Mouse (Mus musculus) MEL (cell line): ENCODE measurements around the gene Zdhhc13. TPM values are rescaled to one million over a fixed set of nuclear protein-coding genes. Genes with fewer than 3 reads are reported as not detected.

Source experiments
- DNase-seq: peaks from one replicate; pipeline ENCODE4 v3.0.0; 2011; ENCODE audit warnings: low read depth, low spot score
- H3K27ac ChIP-seq: 2 replicates; pipeline ENCODE4 v1.5.1; 2012; ENCODE audit warnings: low read depth, mild to moderate bottlenecking, control low read depth, low read length, moderate library complexity; ENCODE audit not compliant: control insufficient read depth
- H3K27me3 ChIP-seq, 2 experiments: fragments of 150-350 bp in 1 of 2; sonication (generic) in 1 of 2; 2 replicates each; pipeline ENCODE4 v1.6.1; 2012; ENCODE audit warnings: low read length in 2 of 2, mild to moderate bottlenecking in 2 of 2, improper control_type of control experiment in 1 of 2, moderate library complexity in 1 of 2; ENCODE audit not compliant: insufficient read depth in 2 of 2, control insufficient read depth in 1 of 2
- H3K36me3 ChIP-seq, 2 experiments: 2 replicates each; pipeline ENCODE4 v1.6.1; 2012 to 2014; ENCODE audit warnings: low read length in 2 of 2, improper control_type of control experiment in 1 of 2, inconsistent platforms in 1 of 2, mild to moderate bottlenecking in 1 of 2; ENCODE audit not compliant: insufficient read depth in 2 of 2, control insufficient read depth in 1 of 2
- H3K4me1 ChIP-seq, 2 experiments: fragments of 150-350 bp in 1 of 2; sonication (generic) in 1 of 2; 2 replicates each; pipeline ENCODE4 v1.6.1; 2012; ENCODE audit warnings: low read length in 2 of 2, improper control_type of control experiment in 1 of 2, mild to moderate bottlenecking in 1 of 2; ENCODE audit not compliant: insufficient read depth in 2 of 2, control insufficient read depth in 1 of 2
- H3K4me3 ChIP-seq, 2 experiments: fragments of 150-350 bp in 1 of 2; sonication (generic) in 1 of 2; 2 replicates each; pipeline ENCODE4 v1.5.1; 2012; ENCODE audit warnings: low read depth in 2 of 2, low read length in 2 of 2, mild to moderate bottlenecking in 2 of 2, moderate library complexity in 2 of 2, control low read depth in 1 of 2, improper control_type of control experiment in 1 of 2; ENCODE audit not compliant: control insufficient read depth in 1 of 2, insufficient read depth in 1 of 2
- H3K79me2 ChIP-seq: 2 replicates; pipeline ENCODE4 v1.6.1; 2012; ENCODE audit warnings: mild to moderate bottlenecking, low read length, moderate library complexity; ENCODE audit not compliant: control insufficient read depth, poor library complexity, insufficient read depth
- H3K9ac ChIP-seq: 2 replicates; pipeline ENCODE4 v1.6.1; 2012; ENCODE audit warnings: low read depth, mild to moderate bottlenecking, control low read depth, low read length, moderate library complexity; ENCODE audit not compliant: control insufficient read depth, poor library complexity, severe bottlenecking
- H3K9me3 ChIP-seq: fragments of 150-350 bp; sonication (generic); replicated peaks from 2 replicates; pipeline ENCODE4 v1.6.1; 2012; ENCODE audit warnings: mild to moderate bottlenecking, low read length, improper control_type of control experiment, moderate library complexity; ENCODE audit not compliant: insufficient read depth
- E2F4 ChIP-seq: IDR thresholded peaks from 2 replicates; pipeline ENCODE4 v1.6.1; 2011; ENCODE audit warnings: low read depth, low read length, improper control_type of control experiment, borderline replicate concordance
- ELF1 ChIP-seq: IDR thresholded peaks from 2 replicates; pipeline ENCODE4 v1.6.1; 2014; ENCODE audit warnings: low read depth, mild to moderate bottlenecking, inconsistent platforms, low read length, improper control_type of control experiment, moderate library complexity
- EP300 ChIP-seq, 2 experiments: IDR thresholded peaks; 2 replicates each; pipeline ENCODE4 v1.6.1; 2011; ENCODE audit warnings: improper control_type of control experiment in 2 of 2, low read length in 2 of 2, low read depth in 1 of 2, mild to moderate bottlenecking in 1 of 2
- GATA1 ChIP-seq: IDR thresholded peaks from 2 replicates; pipeline ENCODE4 v1.6.1; 2011; ENCODE audit warnings: low read depth, low read length, improper control_type of control experiment
- MAFK ChIP-seq: IDR thresholded peaks from 2 replicates; pipeline ENCODE4 v1.6.1; 2011; ENCODE audit warnings: low read depth, mild to moderate bottlenecking, low read length, improper control_type of control experiment, borderline replicate concordance
- MAZ ChIP-seq: IDR thresholded peaks from 2 replicates; pipeline ENCODE4 v1.6.1; 2012; ENCODE audit warnings: low read depth, mild to moderate bottlenecking, inconsistent platforms, low read length, improper control_type of control experiment
- MEF2A ChIP-seq: IDR thresholded peaks from 2 replicates; pipeline ENCODE4 v1.6.1; 2014; ENCODE audit warnings: low read depth, mild to moderate bottlenecking, inconsistent platforms, low read length, improper control_type of control experiment; ENCODE audit not compliant: poor library complexity, insufficient replicate concordance, severe bottlenecking; ENCODE audit errors: extremely low read depth
- MXI1 ChIP-seq: IDR thresholded peaks from 2 replicates; pipeline ENCODE4 v1.6.1; 2011; ENCODE audit warnings: mild to moderate bottlenecking, low read depth, low read length, improper control_type of control experiment
- POLR2A ChIP-seq, 2 experiments: IDR thresholded peaks; 2 replicates each; pipeline ENCODE4 v1.6.1; 2011 to 2012; ENCODE audit warnings: low read length in 2 of 2, mild to moderate bottlenecking in 2 of 2, control low read depth in 1 of 2, improper control_type of control experiment in 1 of 2, low read depth in 1 of 2, moderate library complexity in 1 of 2; ENCODE audit not compliant: control insufficient read depth in 1 of 2, insufficient read depth in 1 of 2, poor library complexity in 1 of 2
- POLR2AphosphoS5 ChIP-seq: IDR thresholded peaks from 2 replicates; pipeline ENCODE4 v1.6.1; 2012; ENCODE audit warnings: low read depth, borderline replicate concordance, mild to moderate bottlenecking, inconsistent platforms, low read length, moderate library complexity, mixed read lengths
- RCOR1 ChIP-seq: IDR thresholded peaks from 2 replicates; pipeline ENCODE4 v1.6.1; 2012; ENCODE audit warnings: low read depth, mild to moderate bottlenecking, inconsistent platforms, low read length, improper control_type of control experiment
- TBP ChIP-seq: IDR thresholded peaks from 2 replicates; pipeline ENCODE4 v1.8.0; 2011; ENCODE audit warnings: low read depth, low read length, improper control_type of control experiment
- TCF12 ChIP-seq: IDR thresholded peaks from 2 replicates; pipeline ENCODE4 v1.6.1; 2014; ENCODE audit warnings: low read depth, mild to moderate bottlenecking, inconsistent platforms, low read length, improper control_type of control experiment, moderate library complexity
- USF2 ChIP-seq, 2 experiments: IDR thresholded peaks; 2 replicates each; pipeline ENCODE4 v1.6.1; 2011 to 2012; ENCODE audit warnings: improper control_type of control experiment in 2 of 2, low read length in 2 of 2, borderline replicate concordance in 1 of 2, inconsistent platforms in 1 of 2, low read depth in 1 of 2, mild to moderate bottlenecking in 1 of 2; ENCODE audit not compliant: insufficient read depth in 1 of 2
- ZKSCAN1 ChIP-seq: IDR thresholded peaks from 2 replicates; pipeline ENCODE4 v1.6.1; 2012; ENCODE audit warnings: low read depth, mild to moderate bottlenecking, inconsistent platforms, low read length, improper control_type of control experiment, moderate library complexity
- ZMIZ1 ChIP-seq: IDR thresholded peaks from 2 replicates; pipeline ENCODE4 v1.6.1; 2012; ENCODE audit warnings: low read depth, mild to moderate bottlenecking, inconsistent platforms, low read length, improper control_type of control experiment, moderate library complexity
- polyA plus RNA-seq, 2 experiments: library from polyadenylated mRNA; stranded (reverse) in 1 of 2; unstranded in 1 of 2; fragments of >175 nt in 1 of 2; fragments of >200 nt in 1 of 2; gene quantifications; 2 replicates each; pipeline versions ENCODE4 v1.2.1 to v1.2.4; 2012; ENCODE audit warnings: low replicate concordance in 2 of 2, low read depth in 1 of 2; ENCODE audit not compliant: insufficient read length in 2 of 2, insufficient read depth in 1 of 2, missing spikeins in 1 of 2
- total RNA-seq: library from RNA; depleted of rRNA; stranded (reverse); fragments of 300-350 nt; gene quantifications from 2 replicates; pipeline ENCODE4 v1.2.3, GENCODE M21; 2012

Zdhhc13 gene
- total and polyA plus RNA-seq, 3 experiments, result 32.8 to 46.1 TPM; not detected in 1

DNA sequence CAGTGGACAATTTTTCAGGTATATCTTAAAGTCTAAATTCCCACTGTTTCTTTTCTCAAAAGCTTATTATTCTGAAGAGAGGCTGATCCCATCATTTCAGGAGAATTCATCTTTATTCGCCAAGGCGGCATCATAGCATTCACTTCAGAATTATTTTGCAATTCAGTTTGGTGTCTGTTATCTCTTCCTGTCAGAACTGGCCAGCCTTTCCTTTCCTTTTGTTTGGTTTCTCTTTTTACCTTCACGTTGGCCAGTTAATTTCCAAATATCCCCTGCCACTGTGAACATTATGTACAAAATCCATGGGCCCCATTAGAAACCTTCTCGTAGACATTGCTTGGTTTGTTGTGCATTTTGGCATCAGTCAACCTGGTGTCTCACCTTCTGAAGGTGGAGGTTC lies 70.6 kb downstream of the Zdhhc13 start (continued):
- TF ChIP-seq RCOR1 (peak; percentile 60; the same call in 1 of the 2 replicates), TCF12 (peak; percentile 87)

- DNase-seq, result no peak
- Histone ChIP-seq H3K4me3 (no peak overlapping the region), H3K4me1 (peaks cover 58 to 64% of the 10 kb centered on the region in 2 experiments), H3K27me3 (no peaks in the 10 kb centered on the region), H3K27ac (no peak overlapping the region), H3K9me3 (no peaks in the 10 kb centered on the region), H3K9ac (no peak overlapping the region), H3K79me2 (no peaks in the 10 kb centered on the region), H3K36me3 (peaks cover 0 to 65% of the 10 kb centered on the region in 2 experiments; a peak in 3 of 4 replicates)
- TF ChIP-seq ZMIZ1 (no peak), ELF1 (no peak), E2F4 (no peak), POLR2AphosphoS5 (no peak), TBP (no peak), MXI1 (no peak), USF2 (IDR thresholded peaks at IDR 0.05; ENCODE audit: borderline replicate concordance in 1 of 2, insufficient read depth in 1 of 2, low read depth in 1 of 2, low read length in 2 of 2) (no peak), TCF12 (no peak), POLR2A (IDR thresholded peaks at IDR 0.05; ENCODE audit: control insufficient read depth in 1 of 2, insufficient read depth in 1 of 2, low read depth in 1 of 2, low read length in 2 of 2, poor library complexity in 1 of 2) (no peak), MEF2A (no peak), RCOR1 (no peak), MAZ (no peak)
These were observed 72.1 kb downstream of the Zdhhc13 start for GRCm38 (mm10) chr7:48860948-48861347.

DNA sequence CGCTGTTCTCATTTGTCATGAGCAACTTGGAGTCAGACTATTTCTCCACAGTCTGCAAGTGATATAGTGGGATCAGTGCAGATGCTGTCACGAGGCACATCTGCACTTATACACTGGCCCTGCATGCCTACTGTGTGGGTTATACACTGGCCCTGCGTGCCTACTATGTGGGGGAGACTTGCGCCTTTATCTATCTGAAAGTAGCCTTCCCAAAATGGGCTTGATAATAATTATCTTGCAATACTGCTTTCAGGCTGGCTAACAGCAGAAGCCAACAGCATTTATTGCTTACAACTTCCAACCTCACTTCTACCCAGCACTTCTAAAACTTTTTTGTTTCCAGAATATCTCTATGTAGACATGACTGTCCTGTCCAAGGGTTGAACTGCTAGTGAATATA lies 73.0 kb downstream of the Zdhhc13 start:
- no peaks in the 10 kb centered on the region for H3K79me2 ChIP-seq
- peaks cover 61 to 69% of the 10 kb centered on the region in 2 experiments for H3K4me1 ChIP-seq
- peaks cover 8 to 68% of the 10 kb centered on the region in 2 experiments for H3K36me3 ChIP-seq
- no peak overlapping the region for H3K4me3 ChIP-seq
- H3K27ac ChIP-seq, result peak overlapping the region; percentile 40; the same call in 1 of the 2 replicates
- TF ChIP-seq GATA1, result 0 out of 2 replicates have a peak, but pooled peaks have one; percentile 29
- TF ChIP-seq MAFK, result no peak
- peak; percentile 51; the same call in 1 of the 2 replicates for TF ChIP-seq TCF12
- TF ChIP-seq EP300 (IDR thresholded peaks at IDR 0.05; ENCODE audit: low read depth in 1 of 2, low read length in 2 of 2), result peak; percentile 34 to 68; a peak in 2 of 4 replicates
- no peak for TF ChIP-seq ELF1
- TF ChIP-seq ZKSCAN1, result peak; percentile 99
- no peaks in the 10 kb centered on the region for H3K9me3 ChIP-seq
- no peak overlapping the region for H3K9ac ChIP-seq
- DNase-seq, result no peak
- no peaks in the 10 kb centered on the region for H3K27me3 ChIP-seq
